Mouse (Mus musculus): ENCODE results near the gene Adamts16.

Gene Adamts16

GRCm38 (mm10) chr13:70716022-70716421 lies 125.6 kb downstream of the Adamts16 start:
- in situ Hi-C loops (cut with MboI, MseI) = no loop called here

GRCm38 (mm10) chr13:70714081-70714775 lies 127.4 kb downstream of the Adamts16 start:
- in situ Hi-C loops (cut with MboI, MseI) = no loop called here

- in situ Hi-C loops (cut with MboI, MseI) = no loop called here
Measured at GRCm38 (mm10) chr13:70713331-70713730, 128.3 kb downstream of the Adamts16 start.

- in situ Hi-C loops (cut with MboI, MseI) = no loop called here
Measured at GRCm38 (mm10) chr13:70707158-70707854, 134.3 kb downstream of the Adamts16 start.

GRCm38 (mm10) chr13:70702904-70703303 lies 138.7 kb downstream of the Adamts16 start:
- in situ Hi-C loops (cut with MboI, MseI) = no loop called here

- in situ Hi-C loops (cut with MboI, MseI) = loop anchor here (10.0 kb wide), 1 partner anchor 584 kb away; no protein-coding TSS in a partner anchor
Measured at GRCm38 (mm10) chr13:70698812-70699387, 142.7 kb downstream of the Adamts16 start.

GRCm38 (mm10) chr13:70689452-70689960 lies 152.1 kb downstream of the Adamts16 start:
- in situ Hi-C loops (cut with MboI, MseI) = no loop called here

GRCm38 (mm10) chr13:70685825-70686224 lies 155.8 kb downstream of the Adamts16 start:
- in situ Hi-C loops (cut with MboI, MseI) = no loop called here

GRCm38 (mm10) chr13:70684976-70685609 lies 156.5 kb downstream of the Adamts16 start:
- in situ Hi-C loops (cut with MboI, MseI) = no loop called here

- in situ Hi-C loops (cut with MboI, MseI) = no loop called here
Measured at GRCm38 (mm10) chr13:70681411-70682183, 160.0 kb downstream of the Adamts16 start.

- in situ Hi-C loops (cut with MboI, MseI) = no loop called here
Measured at GRCm38 (mm10) chr13:70680316-70680715, 161.3 kb downstream of the Adamts16 start.
